Mouse (Mus musculus) layer of hippocampus, postnatal 25 days (tissue): Measurements from ENCODE around the gene Nol6. TPM values are rescaled to one million over a fixed set of nuclear protein-coding genes. Genes with fewer than 3 reads are reported as not detected.

Source experiments
- DNase-seq, 2 experiments: peaks; one replicate each; pipeline ENCODE4 v3.0.0; 2022; ENCODE audit warnings: mixed read lengths in 2 of 2, low spot score in 1 of 2; ENCODE audit errors: extremely low spot score in 1 of 2
- total RNA-seq, 2 experiments: library from RNA; stranded (reverse); gene quantifications; 2 replicates each; pipeline ENCODE4 v1.2.3; 2021

Nol6 gene
- 100 to 1,000 TPM; 101 to 103 TPM for total RNA-seq

- peak; percentile 83 to 86 for DNase-seq
Observed at GRCm38 (mm10) chr4:41124180-41124951, at the start of gene Nol6. TSS of gene Nol6 (minus strand) at chr4:41124455.

GRCm38 (mm10) chr4:41170970-41171369 lies 46.7 kb upstream of the Nol6 start:
- no peak for DNase-seq

- DNase-seq: peak; percentile 71 to 94
Observed at GRCm38 (mm10) chr4:41165693-41166475, 41.6 kb upstream of the Nol6 start.

- DNase-seq: no peak
Observed at GRCm38 (mm10) chr4:41164974-41165373, 40.7 kb upstream of the Nol6 start.

- DNase-seq: no peak
Observed at GRCm38 (mm10) chr4:41161232-41161631, 37.0 kb upstream of the Nol6 start.

- no peak for DNase-seq
Observed at GRCm38 (mm10) chr4:41158251-41158650, 34.0 kb upstream of the Nol6 start.

GRCm38 (mm10) chr4:41156961-41157360 lies 32.7 kb upstream of the Nol6 start:
- no peak for DNase-seq

GRCm38 (mm10) chr4:41153146-41153545 lies 28.9 kb upstream of the Nol6 start:
- no peak for DNase-seq

GRCm38 (mm10) chr4:41151186-41151585 lies 26.9 kb upstream of the Nol6 start:
- DNase-seq: no peak

GRCm38 (mm10) chr4:41149891-41150290 lies 25.6 kb upstream of the Nol6 start:
- no peak for DNase-seq

- DNase-seq: no peak
Observed at GRCm38 (mm10) chr4:41142601-41143000, 18.3 kb upstream of the Nol6 start.

- DNase-seq: no peak
Observed at GRCm38 (mm10) chr4:41140174-41140875, 16.1 kb upstream of the Nol6 start.

- no peak for DNase-seq
Observed at GRCm38 (mm10) chr4:41136811-41137210, 12.6 kb upstream of the Nol6 start.

- DNase-seq: peak; percentile 11 to 29
Observed at GRCm38 (mm10) chr4:41136454-41136805, 12.2 kb upstream of the Nol6 start.

- DNase-seq: peak; percentile 15 to 33
Observed at GRCm38 (mm10) chr4:41135711-41136453, 11.6 kb upstream of the Nol6 start, which contains the start of gene Ube2r2. TSS of gene Ube2r2 (plus strand) at chr4:41135743.

- DNase-seq: peak; percentile 64 to 73
Observed at GRCm38 (mm10) chr4:41134935-41135710, 10.9 kb upstream of the Nol6 start.

- no peak for DNase-seq
Observed at GRCm38 (mm10) chr4:41133529-41134291, 9.5 kb upstream of the Nol6 start.

GRCm38 (mm10) chr4:41132471-41132870 lies 8.2 kb upstream of the Nol6 start:
- no peak for DNase-seq

- no peak for DNase-seq
Observed at GRCm38 (mm10) chr4:41129836-41130235, 5.6 kb upstream of the Nol6 start.
